Mouse (Mus musculus) stomach, postnatal 0 days (tissue): Measurements from ENCODE around the gene Plcb1.

Source experiments
- CTCF ChIP-seq: IDR thresholded peaks from 2 replicates; pipeline ENCODE4 v1.5.1; 2016; ENCODE audit warnings: antibody characterized with exemption, low read depth, mild to moderate bottlenecking, moderate library complexity
- EP300 ChIP-seq: optimal IDR thresholded peaks from 2 replicates; pipeline ENCODE3; 2016; ENCODE audit warnings: antibody characterized with exemption

- no peak for TF ChIP-seq CTCF
- TF ChIP-seq EP300: no peak
Observed at GRCm38 (mm10) chr2:135019588-135019987, 233.7 kb downstream of the Plcb1 start.
